ENCODE assay signal across 12 mouse cellular contexts in the genomic region with DNA sequence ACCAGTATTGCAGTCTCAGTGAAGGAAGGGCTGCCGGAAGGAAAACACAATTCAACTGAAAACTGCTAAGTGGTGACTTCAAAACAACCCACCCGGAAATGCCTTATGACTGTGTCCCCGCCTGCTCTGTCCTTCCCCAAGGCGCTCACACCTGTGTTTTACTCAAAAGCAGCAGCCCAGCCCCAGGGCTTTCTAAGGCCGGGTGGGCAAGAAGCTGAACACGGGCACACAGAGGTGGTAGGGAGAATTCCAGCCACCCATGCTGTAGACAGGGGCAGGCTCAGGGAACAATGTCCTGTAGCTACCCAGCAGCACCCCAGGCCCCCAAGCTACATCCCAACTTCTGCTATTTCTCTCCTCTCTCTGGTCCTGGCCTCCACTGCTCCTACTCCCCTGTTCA. TPM values are rescaled to one million over a fixed set of nuclear protein-coding genes. Genes with fewer than 3 reads are reported as not detected.
DNase-seq lines count a peak whose midpoint lies in the region; ATAC-seq and TF ChIP-seq lines count a peak whose summit lies in the region.
"Had no signal": no experiment of that assay in that cellular context is flagged by ENCODE, and none has a peak within 500 bp of the region (broad histone marks: within the 10 kb centered on the region; RNA-seq: fewer than 3 reads in every experiment).

No protein-coding gene starts in this region.

- WGBS in liver, postnatal 0 days (ENCODE audit: insufficient replicate concordance) = 49% methylated on average over 6 of the region's 6 CpGs
- 83% methylated on average over 6 of the region's 6 CpGs for WGBS in midbrain, embryonic 15.5 days

- no peak overlapping the region for H3K4me2 ChIP-seq in liver, postnatal 0 days (ENCODE audit: low read depth, low read length)
- H3K4me2 ChIP-seq in midbrain, embryonic 15.5 days = no peak overlapping the region
- H3K4me2 ChIP-seq: heart, embryonic 13.5 days had no signal

- H3K4me3 ChIP-seq in liver, postnatal 0 days (ENCODE audit: low read depth, low read length) = no peak overlapping the region
- no peak overlapping the region for H3K4me3 ChIP-seq in midbrain, embryonic 15.5 days
- H3K4me3 ChIP-seq: erythroblast, embryonic 14.5 days; heart, embryonic 13.5 days had no signal

- no peak for ATAC-seq in liver, postnatal 0 days
- ATAC-seq in granulocyte monocyte progenitor cell, adult 5-6 weeks (replicated peaks; ENCODE audit: poor library complexity, severe bottlenecking) = peak; percentile 46
- no peak for ATAC-seq in midbrain, embryonic 15.5 days (replicated peaks)
- ATAC-seq: hindbrain, postnatal 0 days; lung, postnatal 0 days had no signal

- H3K4me1 ChIP-seq in liver, postnatal 0 days (ENCODE audit: insufficient read depth) = no peaks in the 10 kb centered on the region; the same call in none of the 2 replicates
- no peaks in the 10 kb centered on the region for H3K4me1 ChIP-seq in midbrain, embryonic 15.5 days
- H3K4me1 ChIP-seq: heart, embryonic 13.5 days had no signal

- H3K27ac ChIP-seq in liver, postnatal 0 days (ENCODE audit: low read depth) = peak overlapping the region; percentile 36
- H3K27ac ChIP-seq in midbrain, embryonic 15.5 days = no peak overlapping the region
- H3K27ac ChIP-seq: heart, embryonic 13.5 days; hindbrain, postnatal 0 days had no signal

- no peak for TF ChIP-seq EP300 in liver, postnatal 0 days (IDR thresholded peaks at IDR 0.05; ENCODE audit: low read depth)

- no peaks in the 10 kb centered on the region for H3K9me3 ChIP-seq in liver, postnatal 0 days (ENCODE audit: low read length)
- no peaks in the 10 kb centered on the region for H3K9me3 ChIP-seq in midbrain, embryonic 15.5 days
- H3K9me3 ChIP-seq: heart, embryonic 13.5 days had no signal

- H3K9ac ChIP-seq in liver, postnatal 0 days (replicated peaks) = no peak overlapping the region
- H3K9ac ChIP-seq in midbrain, embryonic 15.5 days = no peak overlapping the region
- H3K9ac ChIP-seq: heart, embryonic 13.5 days had no signal

- TF ChIP-seq CTCF in liver, postnatal 0 days (IDR thresholded peaks at IDR 0.05; ENCODE audit: low read depth) = no peak

- H3K36me3 ChIP-seq in liver, postnatal 0 days (replicated peaks; ENCODE audit: insufficient read depth, low read length) = no peaks in the 10 kb centered on the region
- H3K36me3 ChIP-seq in midbrain, embryonic 15.5 days (replicated peaks) = no peaks in the 10 kb centered on the region
- H3K36me3 ChIP-seq: heart, embryonic 13.5 days had no signal

- no peaks in the 10 kb centered on the region for H3K27me3 ChIP-seq in liver, postnatal 0 days (ENCODE audit: insufficient read depth, low read length)
- no peaks in the 10 kb centered on the region for H3K27me3 ChIP-seq in midbrain, embryonic 15.5 days (replicated peaks)

- DNase-seq in liver, postnatal 0 days = no peak
- no peak for DNase-seq in liver
- peak; percentile 70 to 73 for DNase-seq in natural killer cell, adult 2 months (ENCODE audit: low spot score in 2 of 2)
- peak; percentile 74 for DNase-seq in thymus, postnatal 4 days
- DNase-seq in cerebellum, adult 9-10 months = no peak
- DNase-seq in lung, adult 18-20 months = no peak

RNA-seq across cellular contexts. Expression of gene Gm12216, which starts 13.4 kb away (rescaled TPM):
- polyA plus RNA-seq in liver, postnatal 0 days (2015; fragmentation: Nextera tagmentation; extraction: Ambion mirVana) = 1.1 and 1.5 TPM in 2 replicates
- 5.6 and 6.5 TPM in 2 replicates for total RNA-seq in granulocyte monocyte progenitor cell, adult 5-6 weeks (2014; fragmentation: Nextera tagmentation)
- total RNA-seq in granulocyte monocyte progenitor cell, adult 5-6 weeks (2017) = 1.1 TPM in 1 of 2 replicates, not detected in the other
- 0.26 and 0.27 TPM in 2 replicates for polyA plus RNA-seq in midbrain, embryonic 15.5 days (2015; fragmentation: Nextera tagmentation; extraction: Ambion mirVana)
- total RNA-seq: hindbrain, postnatal 0 days had no signal
- polyA plus RNA-seq: erythroblast, embryonic 14.5 days had no signal

RNA-seq across cellular contexts. Expression of gene Slc22a5, which starts 45.8 kb away (rescaled TPM):
- polyA plus RNA-seq in liver, postnatal 0 days (2015; fragmentation: Nextera tagmentation; extraction: Ambion mirVana) = 6.8 and 7.2 TPM in 2 replicates
- total RNA-seq in granulocyte monocyte progenitor cell, adult 5-6 weeks (2014; fragmentation: Nextera tagmentation) = 10.2 and 10.3 TPM in 2 replicates
- 8.7 and 13.3 TPM in 2 replicates for total RNA-seq in granulocyte monocyte progenitor cell, adult 5-6 weeks (2017)
- 10.6 and 11.3 TPM in 2 replicates for polyA plus RNA-seq in midbrain, embryonic 15.5 days (2015; fragmentation: Nextera tagmentation; extraction: Ambion mirVana)
- polyA plus RNA-seq: erythroblast, embryonic 14.5 days had no signal

Comparison
In these comparisons a context has a peak if more than half of its experiments do, and no peak if none do; other contexts are left out.
1. DNase-seq: peak in natural killer cell, adult 2 months (2 of 2) and thymus, postnatal 4 days (single experiment); none in liver, postnatal 0 days (single experiment), liver (single experiment), cerebellum, adult 9-10 months (single experiment) and lung, adult 18-20 months (0 of 2).